Mouse (Mus musculus) MEL (cell line): ENCODE data around the gene Hpd. TPM values are rescaled to one million over a fixed set of nuclear protein-coding genes. Genes with fewer than 3 reads are reported as not detected.

Experiments
- DNase-seq: peaks from one replicate; pipeline ENCODE4 v3.0.0; 2011; ENCODE audit warnings: low read depth, low spot score
- H3K27ac ChIP-seq: 2 replicates; pipeline ENCODE4 v1.5.1; 2012; ENCODE audit warnings: low read depth, mild to moderate bottlenecking, control low read depth, low read length, moderate library complexity; ENCODE audit not compliant: control insufficient read depth
- H3K27me3 ChIP-seq, 2 experiments: fragments of 150-350 bp in 1 of 2; sonication (generic) in 1 of 2; 2 replicates each; pipeline ENCODE4 v1.6.1; 2012; ENCODE audit warnings: low read length in 2 of 2, mild to moderate bottlenecking in 2 of 2, improper control_type of control experiment in 1 of 2, moderate library complexity in 1 of 2; ENCODE audit not compliant: insufficient read depth in 2 of 2, control insufficient read depth in 1 of 2
- H3K36me3 ChIP-seq, 2 experiments: 2 replicates each; pipeline ENCODE4 v1.6.1; 2012 to 2014; ENCODE audit warnings: low read length in 2 of 2, improper control_type of control experiment in 1 of 2, inconsistent platforms in 1 of 2, mild to moderate bottlenecking in 1 of 2; ENCODE audit not compliant: insufficient read depth in 2 of 2, control insufficient read depth in 1 of 2
- H3K4me1 ChIP-seq, 2 experiments: fragments of 150-350 bp in 1 of 2; sonication (generic) in 1 of 2; 2 replicates each; pipeline ENCODE4 v1.6.1; 2012; ENCODE audit warnings: low read length in 2 of 2, improper control_type of control experiment in 1 of 2, mild to moderate bottlenecking in 1 of 2; ENCODE audit not compliant: insufficient read depth in 2 of 2, control insufficient read depth in 1 of 2
- H3K4me3 ChIP-seq, 2 experiments: fragments of 150-350 bp in 1 of 2; sonication (generic) in 1 of 2; 2 replicates each; pipeline ENCODE4 v1.5.1; 2012; ENCODE audit warnings: low read depth in 2 of 2, low read length in 2 of 2, mild to moderate bottlenecking in 2 of 2, moderate library complexity in 2 of 2, control low read depth in 1 of 2, improper control_type of control experiment in 1 of 2; ENCODE audit not compliant: control insufficient read depth in 1 of 2, insufficient read depth in 1 of 2
- H3K79me2 ChIP-seq: 2 replicates; pipeline ENCODE4 v1.6.1; 2012; ENCODE audit warnings: mild to moderate bottlenecking, low read length, moderate library complexity; ENCODE audit not compliant: control insufficient read depth, poor library complexity, insufficient read depth
- H3K9ac ChIP-seq: 2 replicates; pipeline ENCODE4 v1.6.1; 2012; ENCODE audit warnings: low read depth, mild to moderate bottlenecking, control low read depth, low read length, moderate library complexity; ENCODE audit not compliant: control insufficient read depth, poor library complexity, severe bottlenecking
- H3K9me3 ChIP-seq: fragments of 150-350 bp; sonication (generic); replicated peaks from 2 replicates; pipeline ENCODE4 v1.6.1; 2012; ENCODE audit warnings: mild to moderate bottlenecking, low read length, improper control_type of control experiment, moderate library complexity; ENCODE audit not compliant: insufficient read depth
- BHLHE40 ChIP-seq: IDR thresholded peaks from 2 replicates; pipeline ENCODE4 v1.6.1; 2012; ENCODE audit warnings: low read depth, mild to moderate bottlenecking, inconsistent platforms, low read length, improper control_type of control experiment, borderline replicate concordance
- CHD1 ChIP-seq: IDR thresholded peaks from 2 replicates; pipeline ENCODE4 v1.6.1; 2012; ENCODE audit warnings: low read depth, mild to moderate bottlenecking, inconsistent platforms, low read length, improper control_type of control experiment
- CTCF ChIP-seq, 3 experiments: IDR thresholded peaks in 2 of 3; conservative IDR thresholded peaks in 1 of 3; 2 replicates each; pipeline ENCODE4 v1.5.1; 2011 to 2012; ENCODE audit warnings: low read length in 3 of 3, low read depth in 2 of 3, mild to moderate bottlenecking in 2 of 3, improper control_type of control experiment in 1 of 3, inconsistent platforms in 1 of 3, mixed read lengths in 1 of 3, moderate library complexity in 1 of 3; ENCODE audit not compliant: control insufficient read depth in 1 of 3, insufficient read depth in 1 of 3, poor library complexity in 1 of 3, severe bottlenecking in 1 of 3
- E2F4 ChIP-seq: IDR thresholded peaks from 2 replicates; pipeline ENCODE4 v1.6.1; 2011; ENCODE audit warnings: low read depth, low read length, improper control_type of control experiment, borderline replicate concordance
- ELF1 ChIP-seq: IDR thresholded peaks from 2 replicates; pipeline ENCODE4 v1.6.1; 2014; ENCODE audit warnings: low read depth, mild to moderate bottlenecking, inconsistent platforms, low read length, improper control_type of control experiment, moderate library complexity
- EP300 ChIP-seq, 2 experiments: IDR thresholded peaks; 2 replicates each; pipeline ENCODE4 v1.6.1; 2011; ENCODE audit warnings: improper control_type of control experiment in 2 of 2, low read length in 2 of 2, low read depth in 1 of 2, mild to moderate bottlenecking in 1 of 2
- GABPA ChIP-seq: IDR thresholded peaks from 2 replicates; pipeline ENCODE4 v1.6.1; 2012; ENCODE audit warnings: low read depth, mild to moderate bottlenecking, inconsistent platforms, low read length, improper control_type of control experiment, moderate library complexity
- GATA1 ChIP-seq: IDR thresholded peaks from 2 replicates; pipeline ENCODE4 v1.6.1; 2011; ENCODE audit warnings: low read depth, low read length, improper control_type of control experiment
- HCFC1 ChIP-seq: IDR thresholded peaks from 2 replicates; pipeline ENCODE4 v1.6.1; 2012; ENCODE audit warnings: low read depth, mild to moderate bottlenecking, inconsistent platforms, low read length, improper control_type of control experiment, moderate library complexity
- JUND ChIP-seq: IDR thresholded peaks from 2 replicates; pipeline ENCODE4 v1.6.1; 2011; ENCODE audit warnings: low read depth, mild to moderate bottlenecking, improper control_type of control experiment, low read length
- MAX ChIP-seq: IDR thresholded peaks from 2 replicates; pipeline ENCODE4 v1.6.1; 2011; ENCODE audit warnings: low read length, improper control_type of control experiment
- MAZ ChIP-seq: IDR thresholded peaks from 2 replicates; pipeline ENCODE4 v1.6.1; 2012; ENCODE audit warnings: low read depth, mild to moderate bottlenecking, inconsistent platforms, low read length, improper control_type of control experiment
- MEF2A ChIP-seq: IDR thresholded peaks from 2 replicates; pipeline ENCODE4 v1.6.1; 2014; ENCODE audit warnings: low read depth, mild to moderate bottlenecking, inconsistent platforms, low read length, improper control_type of control experiment; ENCODE audit not compliant: poor library complexity, insufficient replicate concordance, severe bottlenecking; ENCODE audit errors: extremely low read depth
- MXI1 ChIP-seq: IDR thresholded peaks from 2 replicates; pipeline ENCODE4 v1.6.1; 2011; ENCODE audit warnings: mild to moderate bottlenecking, low read depth, low read length, improper control_type of control experiment
- MYB ChIP-seq: IDR thresholded peaks from 2 replicates; pipeline ENCODE4 v1.6.1; 2011; ENCODE audit warnings: mild to moderate bottlenecking, low read depth, low read length, improper control_type of control experiment
- MYC ChIP-seq: IDR thresholded peaks from 2 replicates; pipeline ENCODE4 v1.6.1; 2011; ENCODE audit warnings: low read depth, mild to moderate bottlenecking, low read length, improper control_type of control experiment, moderate library complexity
- NELFE ChIP-seq: IDR thresholded peaks from 2 replicates; pipeline ENCODE4 v1.6.1; 2011; ENCODE audit warnings: low read depth, low read length, improper control_type of control experiment
- NRF1 ChIP-seq: IDR thresholded peaks from 2 replicates; pipeline ENCODE4 v1.6.1; 2014; ENCODE audit warnings: low read depth, mild to moderate bottlenecking, inconsistent platforms, low read length, improper control_type of control experiment, moderate library complexity; ENCODE audit not compliant: poor library complexity, insufficient read depth, severe bottlenecking
- POLR2A ChIP-seq, 2 experiments: IDR thresholded peaks; 2 replicates each; pipeline ENCODE4 v1.6.1; 2011 to 2012; ENCODE audit warnings: low read length in 2 of 2, mild to moderate bottlenecking in 2 of 2, control low read depth in 1 of 2, improper control_type of control experiment in 1 of 2, low read depth in 1 of 2, moderate library complexity in 1 of 2; ENCODE audit not compliant: control insufficient read depth in 1 of 2, insufficient read depth in 1 of 2, poor library complexity in 1 of 2
- POLR2AphosphoS2 ChIP-seq: IDR thresholded peaks from 2 replicates; pipeline ENCODE4 v1.6.1; 2011; ENCODE audit warnings: low read length, improper control_type of control experiment
- POLR2AphosphoS5 ChIP-seq: IDR thresholded peaks from 2 replicates; pipeline ENCODE4 v1.6.1; 2012; ENCODE audit warnings: low read depth, borderline replicate concordance, mild to moderate bottlenecking, inconsistent platforms, low read length, moderate library complexity, mixed read lengths
- RAD21 ChIP-seq: IDR thresholded peaks from 2 replicates; pipeline ENCODE4 v1.6.1; 2011; ENCODE audit warnings: mild to moderate bottlenecking, low read depth, low read length, improper control_type of control experiment
- RCOR1 ChIP-seq: IDR thresholded peaks from 2 replicates; pipeline ENCODE4 v1.6.1; 2012; ENCODE audit warnings: low read depth, mild to moderate bottlenecking, inconsistent platforms, low read length, improper control_type of control experiment
- SIN3A ChIP-seq: IDR thresholded peaks from 2 replicates; pipeline ENCODE4 v1.6.1; 2012; ENCODE audit warnings: low read length, improper control_type of control experiment, inconsistent platforms
- TBP ChIP-seq: IDR thresholded peaks from 2 replicates; pipeline ENCODE4 v1.8.0; 2011; ENCODE audit warnings: low read depth, low read length, improper control_type of control experiment
- TCF12 ChIP-seq: IDR thresholded peaks from 2 replicates; pipeline ENCODE4 v1.6.1; 2014; ENCODE audit warnings: low read depth, mild to moderate bottlenecking, inconsistent platforms, low read length, improper control_type of control experiment, moderate library complexity
- USF1 ChIP-seq: IDR thresholded peaks from 2 replicates; pipeline ENCODE4 v1.6.1; 2014; ENCODE audit warnings: low read depth, mild to moderate bottlenecking, inconsistent platforms, low read length, improper control_type of control experiment, moderate library complexity
- USF2 ChIP-seq, 2 experiments: IDR thresholded peaks; 2 replicates each; pipeline ENCODE4 v1.6.1; 2011 to 2012; ENCODE audit warnings: improper control_type of control experiment in 2 of 2, low read length in 2 of 2, borderline replicate concordance in 1 of 2, inconsistent platforms in 1 of 2, low read depth in 1 of 2, mild to moderate bottlenecking in 1 of 2; ENCODE audit not compliant: insufficient read depth in 1 of 2
- ZC3H11A ChIP-seq: IDR thresholded peaks from 2 replicates; pipeline ENCODE4 v1.6.1; 2012; ENCODE audit warnings: low read depth, mild to moderate bottlenecking, inconsistent platforms, low read length, improper control_type of control experiment
- ZKSCAN1 ChIP-seq: IDR thresholded peaks from 2 replicates; pipeline ENCODE4 v1.6.1; 2012; ENCODE audit warnings: low read depth, mild to moderate bottlenecking, inconsistent platforms, low read length, improper control_type of control experiment, moderate library complexity
- ZNF384 ChIP-seq: IDR thresholded peaks from 2 replicates; pipeline ENCODE4 v1.6.1; 2012; ENCODE audit warnings: low read depth, mild to moderate bottlenecking, inconsistent platforms, low read length, improper control_type of control experiment
- polyA plus RNA-seq, 2 experiments: library from polyadenylated mRNA; stranded (reverse) in 1 of 2; unstranded in 1 of 2; fragments of >175 nt in 1 of 2; fragments of >200 nt in 1 of 2; gene quantifications; 2 replicates each; pipeline versions ENCODE4 v1.2.1 to v1.2.4; 2012; ENCODE audit warnings: low replicate concordance in 2 of 2, low read depth in 1 of 2; ENCODE audit not compliant: insufficient read length in 2 of 2, insufficient read depth in 1 of 2, missing spikeins in 1 of 2
- total RNA-seq: library from RNA; depleted of rRNA; stranded (reverse); fragments of 300-350 nt; gene quantifications from 2 replicates; pipeline ENCODE4 v1.2.3, GENCODE M21; 2012

Hpd gene
- total and polyA plus RNA-seq, 3 experiments, result not detected

DNA sequence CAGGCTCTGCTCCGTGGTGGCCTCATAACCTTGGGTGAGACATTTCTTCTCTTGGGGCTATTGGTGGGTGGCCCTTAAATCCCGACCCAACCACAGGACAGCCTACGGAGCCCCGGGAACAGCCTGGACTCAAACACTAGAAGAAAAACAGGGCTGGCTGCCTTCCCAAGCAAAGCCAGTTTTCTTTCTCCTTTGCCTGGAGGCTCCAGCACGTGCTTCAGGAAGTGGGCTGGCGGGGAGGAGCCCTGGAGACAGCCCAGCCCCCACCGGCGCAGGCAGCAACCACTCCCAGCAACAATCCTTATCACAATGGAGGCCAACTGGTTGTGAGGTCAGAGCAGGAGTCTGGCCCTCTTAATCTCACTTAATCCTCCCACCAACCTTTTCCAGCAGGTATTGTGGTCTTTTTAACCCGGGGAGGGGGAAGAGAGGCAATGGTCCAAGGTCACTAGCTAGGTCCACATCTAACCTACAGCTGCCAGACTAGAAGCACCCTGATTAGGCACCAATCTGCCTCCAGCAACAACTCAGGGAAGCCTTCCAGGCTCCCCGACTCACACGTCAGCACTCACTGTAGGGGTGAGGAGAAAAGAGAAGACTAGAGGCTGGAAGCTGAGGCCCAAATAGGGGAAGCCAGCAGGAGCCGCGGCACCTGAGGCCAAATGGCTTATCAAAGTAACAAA is 46.0 kb downstream of the Hpd start (continued):
- peak; percentile 41; the same call in 1 of the 2 replicates for TF ChIP-seq RCOR1
- TF ChIP-seq TCF12, result peak; percentile 76
- TF ChIP-seq TBP, result peak; percentile 93
- TF ChIP-seq JUND, result no peak
- no peak for TF ChIP-seq RAD21
- peak; percentile 97 for TF ChIP-seq MAX
- peak; percentile 97 for TF ChIP-seq MXI1
- TF ChIP-seq HCFC1, result no peak
- TF ChIP-seq POLR2AphosphoS5, result no peak
- peak; percentile 80 for TF ChIP-seq MAZ

DNA sequence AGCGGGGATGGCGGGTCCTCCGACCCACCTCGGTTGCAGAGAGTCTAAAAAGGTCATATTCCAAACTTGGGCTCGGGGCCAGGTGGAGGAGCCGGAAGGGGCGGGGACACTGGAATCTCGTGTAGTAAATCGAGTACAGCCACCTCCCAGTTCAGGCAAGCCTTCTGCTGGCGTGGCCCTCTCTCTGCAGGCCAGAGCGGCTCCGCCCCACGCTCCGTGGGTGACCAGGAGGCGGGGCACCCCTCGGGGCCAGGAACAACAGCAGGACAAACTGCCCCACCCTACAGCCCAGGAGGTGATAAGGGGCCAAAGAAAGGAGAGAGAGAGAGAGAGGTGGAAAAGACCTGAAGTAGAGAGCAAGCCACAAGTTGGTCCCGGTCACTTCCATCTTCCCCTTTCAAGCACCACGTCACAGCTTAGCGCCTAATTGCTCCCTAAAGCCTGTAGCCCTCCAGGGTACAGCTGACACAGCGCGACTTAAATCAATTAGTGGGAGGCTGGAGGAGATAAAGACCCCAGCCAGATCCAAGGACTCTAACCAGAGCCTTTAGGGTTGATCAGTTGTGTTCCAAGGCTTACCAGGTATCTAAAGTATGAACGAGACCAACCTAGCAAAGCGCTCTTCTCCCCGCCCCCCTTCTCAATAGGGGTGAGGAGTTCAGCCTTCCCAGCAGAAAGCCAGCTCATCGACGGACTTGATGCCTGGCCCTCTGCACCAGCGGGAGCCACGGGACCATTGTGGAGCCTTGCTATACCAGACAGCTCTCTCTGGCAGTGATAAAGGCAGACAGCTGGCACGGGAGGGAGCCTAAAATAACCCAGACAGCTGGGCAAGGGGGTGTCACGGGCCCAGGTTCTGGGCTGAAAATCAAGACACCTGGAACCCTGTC is 46.8 kb downstream of the Hpd start:
- Histone ChIP-seq H3K4me3 (peak overlapping the region; percentile 37 to 48), H3K79me2 (peaks cover 37% of the 10 kb centered on the region), H3K4me1 (peaks cover 4 to 34% of the 10 kb centered on the region in 2 experiments; a peak in 3 of 4 replicates), H3K9ac (peak overlapping the region; percentile 87), H3K36me3 (peaks cover 0 to 29% of the 10 kb centered on the region in 2 experiments; a peak in 2 of 4 replicates), H3K27me3 (no peaks in the 10 kb centered on the region), H3K9me3 (no peaks in the 10 kb centered on the region), H3K27ac (peak overlapping the region; percentile 100)
- DNase-seq, result peak; percentile 92
- no peak for TF ChIP-seq MYB
- TF ChIP-seq E2F4, result no peak
- TF ChIP-seq BHLHE40, result peak; percentile 56
- peak; percentile 55; the same call in 1 of the 2 replicates for TF ChIP-seq GATA1
- TF ChIP-seq CHD1, result peak; percentile 48; the same call in 1 of the 2 replicates
- TF ChIP-seq POLR2A (IDR thresholded peaks at IDR 0.05; ENCODE audit: control insufficient read depth in 1 of 2, insufficient read depth in 1 of 2, low read depth in 1 of 2, low read length in 2 of 2, poor library complexity in 1 of 2), result peak; percentile 25 to 72; a peak in 3 of 4 replicates
- TF ChIP-seq USF2 (IDR thresholded peaks at IDR 0.05; ENCODE audit: borderline replicate concordance in 1 of 2, insufficient read depth in 1 of 2, low read depth in 1 of 2, low read length in 2 of 2), result no peak
- TF ChIP-seq ZC3H11A, result no peak
- 0 out of 2 replicates have a peak, but pooled peaks have one; percentile 52 for TF ChIP-seq SIN3A
- TF ChIP-seq JUND, result no peak
- TF ChIP-seq RAD21, result no peak
- TF ChIP-seq EP300 (IDR thresholded peaks at IDR 0.05; ENCODE audit: low read depth in 1 of 2, low read length in 2 of 2), result peak; percentile 4 to 53; a peak in 1 of 4 replicates
- TF ChIP-seq POLR2AphosphoS5, result no peak
- TF ChIP-seq POLR2AphosphoS2, result peak; percentile 54; the same call in 1 of the 2 replicates
- TF ChIP-seq CTCF (IDR thresholded peaks at IDR 0.05 in 2 of 3, conservative IDR thresholded peaks at IDR 0.05 in 1 of 3; ENCODE audit: control insufficient read depth in 1 of 3, insufficient read depth in 1 of 3, low read depth in 2 of 3, low read length in 3 of 3, poor library complexity in 1 of 3, severe bottlenecking in 1 of 3), result no peak
- TF ChIP-seq ELF1, result no peak
- TF ChIP-seq NRF1, result no peak
- no peak for TF ChIP-seq RCOR1
- no peak for TF ChIP-seq ZNF384
- TF ChIP-seq ZKSCAN1, result no peak
- TF ChIP-seq MYC, result no peak
- TF ChIP-seq MEF2A, result peak; percentile 29; the same call in 1 of the 2 replicates
- peak; percentile 61 for TF ChIP-seq TCF12
- no peak for TF ChIP-seq USF1
- TF ChIP-seq GABPA, result no peak
- no peak; the same call in 1 of the 2 replicates for TF ChIP-seq MXI1
- TF ChIP-seq NELFE, result peak; percentile 70
